Comparison of ENCODE assay signal across 12 mouse cellular contexts in genomic region chr8:47284329-47285326, GRCm38 (mm10).
DNase-seq lines count a peak whose midpoint lies in the region; ATAC-seq and TF ChIP-seq lines count a peak whose summit lies in the region.
"Had no signal": no experiment of that assay in that cellular context is flagged by ENCODE, and none has a peak within 500 bp of the region (broad histone marks: within the 10 kb centered on the region; RNA-seq: fewer than 3 reads in every experiment).

No protein-coding gene starts in this region.

- H3K36me3 ChIP-seq in embryonic facial prominence, embryonic 12.5 days, result no peaks in the 10 kb centered on the region
- H3K36me3 ChIP-seq in forebrain, postnatal 0 days (ENCODE audit: insufficient read depth), result no peaks in the 10 kb centered on the region
- peaks cover 34% of the 10 kb centered on the region for H3K36me3 ChIP-seq in midbrain, embryonic 10.5 days
- no peaks in the 10 kb centered on the region for H3K36me3 ChIP-seq in neural tube, embryonic 15.5 days
- H3K36me3 ChIP-seq: heart, embryonic 13.5 days; intestine, embryonic 15.5 days had no signal

- no peak overlapping the region for H3K27ac ChIP-seq in embryonic facial prominence, embryonic 12.5 days
- peak overlapping the region; percentile 16; the same call in 1 of the 2 replicates for H3K27ac ChIP-seq in forebrain, postnatal 0 days (ENCODE audit: low read depth, low read length)
- peak overlapping the region; percentile 97 for H3K27ac ChIP-seq in midbrain, embryonic 10.5 days (replicated peaks)
- peak overlapping the region; percentile 78 for H3K27ac ChIP-seq in neural tube, embryonic 15.5 days (replicated peaks)
- H3K27ac ChIP-seq: heart, embryonic 13.5 days; intestine, embryonic 15.5 days had no signal

- ATAC-seq in embryonic facial prominence, embryonic 12.5 days (ENCODE audit: insufficient number of reproducible peaks, insufficient read depth, low FRiP score, low TSS enrichment), result no peak
- no peak for ATAC-seq in forebrain, postnatal 0 days
- no peak for ATAC-seq in neural tube, embryonic 15.5 days (ENCODE audit: low FRiP score)
- ATAC-seq: intestine, embryonic 15.5 days had no signal

- TF ChIP-seq CTCF in forebrain, postnatal 0 days (IDR thresholded peaks at IDR 0.05; ENCODE audit: low read depth), result no peak

- peak; percentile 47 for DNase-seq in forebrain, postnatal 0 days
- DNase-seq in midbrain, embryonic 10.5 days (ENCODE audit: low spot score), result peak; percentile 61
- no peak for DNase-seq in frontal cortex, postnatal 14 days (ENCODE audit: low spot score in 2 of 2)
- no peak for DNase-seq in MN1 (ENCODE audit: low spot score)
- no peak for DNase-seq in gastrocnemius, adult 8-10 months (ENCODE audit: low spot score in 2 of 2)
- DNase-seq: kidney, postnatal 14 days; lung, adult 18-20 months; thymus, postnatal 4 days had no signal

- 80% methylated on average over 21 of the region's 21 CpGs for WGBS in embryonic facial prominence, embryonic 12.5 days
- WGBS in forebrain, postnatal 0 days, result 16% methylated on average over 21 of the region's 21 CpGs
- WGBS in midbrain, embryonic 10.5 days, result 59% methylated on average over 21 of the region's 21 CpGs
- WGBS in neural tube, embryonic 15.5 days, result 17% methylated on average over 21 of the region's 21 CpGs

- H3K4me2 ChIP-seq in embryonic facial prominence, embryonic 12.5 days (replicated peaks), result peak overlapping the region; percentile 15; the same call in 1 of the 2 replicates
- peak overlapping the region; percentile 74 for H3K4me2 ChIP-seq in forebrain, postnatal 0 days (ENCODE audit: low read depth)
- peak overlapping the region; percentile 83 for H3K4me2 ChIP-seq in neural tube, embryonic 15.5 days
- H3K4me2 ChIP-seq: intestine, embryonic 15.5 days had no signal

- H3K27me3 ChIP-seq in embryonic facial prominence, embryonic 12.5 days, result no peaks in the 10 kb centered on the region
- H3K27me3 ChIP-seq in forebrain, postnatal 0 days (ENCODE audit: insufficient read depth, low read length), result no peaks in the 10 kb centered on the region
- no peaks in the 10 kb centered on the region for H3K27me3 ChIP-seq in midbrain, embryonic 10.5 days (ENCODE audit: low read depth, poor library complexity, severe bottlenecking)
- H3K27me3 ChIP-seq in neural tube, embryonic 15.5 days (replicated peaks), result no peaks in the 10 kb centered on the region

- no peak overlapping the region for H3K9ac ChIP-seq in embryonic facial prominence, embryonic 12.5 days
- H3K9ac ChIP-seq in forebrain, postnatal 0 days, result peak overlapping the region; percentile 19; the same call in 1 of the 2 replicates
- peak overlapping the region; percentile 21 for H3K9ac ChIP-seq in neural tube, embryonic 15.5 days (replicated peaks)
- H3K9ac ChIP-seq: heart, embryonic 13.5 days; intestine, embryonic 15.5 days had no signal

- H3K4me3 ChIP-seq in embryonic facial prominence, embryonic 12.5 days, result no peak overlapping the region
- peak overlapping the region; percentile 91 for H3K4me3 ChIP-seq in forebrain, postnatal 0 days (ENCODE audit: low read depth, low read length)
- H3K4me3 ChIP-seq in midbrain, embryonic 10.5 days, result peak overlapping the region; percentile 77
- peak overlapping the region; percentile 85 for H3K4me3 ChIP-seq in neural tube, embryonic 15.5 days (replicated peaks)
- H3K4me3 ChIP-seq: heart, embryonic 13.5 days; intestine, embryonic 15.5 days had no signal

- peaks cover 45% of the 10 kb centered on the region for H3K4me1 ChIP-seq in embryonic facial prominence, embryonic 12.5 days
- H3K4me1 ChIP-seq in forebrain, postnatal 0 days (ENCODE audit: insufficient read depth), result peaks cover 50% of the 10 kb centered on the region
- H3K4me1 ChIP-seq in midbrain, embryonic 10.5 days, result peaks cover 72% of the 10 kb centered on the region
- peaks cover 64% of the 10 kb centered on the region for H3K4me1 ChIP-seq in neural tube, embryonic 15.5 days

- no peaks in the 10 kb centered on the region for H3K9me3 ChIP-seq in embryonic facial prominence, embryonic 12.5 days
- no peaks in the 10 kb centered on the region for H3K9me3 ChIP-seq in forebrain, postnatal 0 days (ENCODE audit: low read length)
- no peaks in the 10 kb centered on the region for H3K9me3 ChIP-seq in midbrain, embryonic 10.5 days (replicated peaks)
- no peaks in the 10 kb centered on the region for H3K9me3 ChIP-seq in neural tube, embryonic 15.5 days (replicated peaks)
- H3K9me3 ChIP-seq: heart, embryonic 13.5 days; intestine, embryonic 15.5 days had no signal

Comparison
In these comparisons a context has a peak if more than half of its experiments do, and no peak if none do; other contexts are left out.
1. H3K4me2 ChIP-seq: peak in every context shown above with its lines; median percentile 83 in neural tube, embryonic 15.5 days; 74 in forebrain, postnatal 0 days; 15 in embryonic facial prominence, embryonic 12.5 days.
2. DNase-seq: peak in forebrain, postnatal 0 days (single experiment) and midbrain, embryonic 10.5 days (single experiment); none in frontal cortex, postnatal 14 days (0 of 2), MN1 (single experiment) and gastrocnemius, adult 8-10 months (0 of 2).